Mouse (Mus musculus): ENCODE measurements around the gene Stk19. TPM values are rescaled to one million over a fixed set of nuclear protein-coding genes. Genes with fewer than 3 reads are reported as not detected.

The Stk19 gene
- polyA plus RNA-seq, 1 experiment from 2014 or later: 40.0 TPM

DNA sequence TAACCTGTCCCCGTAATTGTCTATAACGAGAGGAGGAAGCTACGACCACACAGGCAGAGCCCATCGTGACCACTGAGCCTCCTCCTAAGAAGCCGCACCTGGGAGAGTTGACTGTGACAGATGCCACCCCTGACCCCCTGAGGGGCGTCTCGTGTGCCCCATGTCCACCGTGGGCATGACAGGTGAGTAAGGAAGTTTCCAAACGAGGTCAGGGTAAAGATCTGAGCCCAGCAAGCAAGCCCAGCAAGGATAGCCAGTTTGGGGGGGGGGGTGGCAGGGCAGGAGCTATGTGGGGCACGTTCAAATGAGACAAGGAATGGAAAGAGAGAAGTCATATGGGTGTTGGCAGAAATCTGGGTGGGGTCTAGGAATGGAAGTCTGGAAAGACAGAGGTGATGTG, 41.7 kb downstream of the Stk19 start:
- H3K4me3 ChIP-seq (replicated peaks): no peak overlapping the region
- no peak overlapping the region for H3K4me2 ChIP-seq
- H3K27ac ChIP-seq (replicated peaks): no peak overlapping the region
- no peaks in the 10 kb centered on the region for H3K27me3 ChIP-seq (replicated peaks)
- H3K9me3 ChIP-seq (replicated peaks): no peaks in the 10 kb centered on the region
- WGBS: 85% methylated on average over 10 of the region's 10 CpGs
- no peaks in the 10 kb centered on the region for H3K36me3 ChIP-seq
- no peak for ATAC-seq (ENCODE audit: low FRiP score)
- no peaks in the 10 kb centered on the region for H3K4me1 ChIP-seq
- no peak overlapping the region for H3K9ac ChIP-seq (replicated peaks)

DNA sequence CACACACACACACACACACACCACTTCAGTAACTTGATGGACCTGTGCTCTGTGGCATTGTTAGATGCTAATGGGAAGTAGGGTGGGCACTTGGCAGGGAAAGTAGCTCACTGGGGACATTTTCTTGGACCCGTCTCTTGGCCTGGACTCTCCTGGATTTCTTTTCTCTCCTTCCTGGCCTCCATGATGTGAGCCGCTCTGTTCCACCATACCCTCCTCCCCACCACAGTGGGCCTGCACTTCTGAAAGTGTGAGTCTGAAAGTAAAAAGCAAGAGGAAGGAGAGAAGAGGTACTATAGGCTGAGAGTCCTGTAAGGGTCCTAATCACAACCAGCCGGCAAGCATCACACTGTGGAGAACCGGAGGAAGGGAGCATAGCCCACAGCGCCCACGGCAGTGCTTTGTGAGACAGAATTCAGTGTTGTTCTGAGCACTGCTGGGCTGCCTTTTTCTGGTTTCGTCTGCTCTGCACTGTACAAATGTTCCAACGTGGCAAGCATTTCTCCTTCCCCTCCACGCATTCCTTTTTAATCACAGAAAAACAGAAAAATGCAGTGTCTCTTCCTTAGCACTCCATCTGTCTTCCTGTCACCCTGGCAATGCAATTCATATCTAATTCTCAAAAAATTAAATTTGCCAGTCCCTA, 58.9 kb downstream of the Stk19 start:
- Histone ChIP-seq H3K4me1 (no peaks in the 10 kb centered on the region), H3K9me3 (replicated peaks) (0 out of 2 replicates have a peak, but pooled peaks cover 12% of the 10 kb centered on the region), H3K4me3 (replicated peaks) (no peak overlapping the region), H3K4me2 (no peak overlapping the region), H3K27ac (replicated peaks) (no peak overlapping the region), H3K36me3 (no peaks in the 10 kb centered on the region), H3K9ac (replicated peaks) (no peak overlapping the region), H3K27me3 (replicated peaks) (no peaks in the 10 kb centered on the region)
- 81% methylated on average over 9 of the region's 9 CpGs for WGBS
- ATAC-seq (ENCODE audit: low FRiP score): no peak

Small RNAs within 50 kb of the gene (microRNA-seq; reads per million reads assigned to microRNA genes)
- gene Mir6970: 0.52 reads per million
- 1.9 reads per million, percentile 3 among the genes with 10 or more reads in this experiment for gene Mir6971
- not detected for gene Mir6972

Other genes starting within 250 kb of the Stk19 start
- 3.8 and 14.5 TPM in 2 replicates for gene Gpsm3, start 247.1 kb downstream of the Stk19 start, polyA plus RNA-seq (2015; fragmentation: Nextera tagmentation; extraction: Ambion mirVana)
- 8.2 and 10.3 TPM in 2 replicates for gene Pbx2, start 245.7 kb downstream of the Stk19 start, polyA plus RNA-seq (2015; fragmentation: Nextera tagmentation; extraction: Ambion mirVana)
- gene Ager, start 239.1 kb downstream of the Stk19 start, polyA plus RNA-seq (2015; fragmentation: Nextera tagmentation; extraction: Ambion mirVana): 1.0 and 1.4 TPM in 2 replicates
- 256 and 280 TPM in 2 replicates for gene Rnf5, start 233.3 kb downstream of the Stk19 start, polyA plus RNA-seq (2015; fragmentation: Nextera tagmentation; extraction: Ambion mirVana)
- gene Agpat1, start 232.7 kb downstream of the Stk19 start, polyA plus RNA-seq (2015; fragmentation: Nextera tagmentation; extraction: Ambion mirVana): 109 and 133 TPM in 2 replicates
- 12.3 and 14.9 TPM in 2 replicates for gene Egfl8, start 221.0 kb downstream of the Stk19 start, polyA plus RNA-seq (2015; fragmentation: Nextera tagmentation; extraction: Ambion mirVana)
- gene Ppt2, start 208.4 kb downstream of the Stk19 start, polyA plus RNA-seq (2015; fragmentation: Nextera tagmentation; extraction: Ambion mirVana): 20.1 and 21.3 TPM in 2 replicates
- 6.3 and 7.3 TPM in 2 replicates for gene Prrt1, start 207.4 kb downstream of the Stk19 start, polyA plus RNA-seq (2015; fragmentation: Nextera tagmentation; extraction: Ambion mirVana)
- 14.9 and 15.8 TPM in 2 replicates for gene Fkbpl, start 192.2 kb downstream of the Stk19 start, polyA plus RNA-seq (2015; fragmentation: Nextera tagmentation; extraction: Ambion mirVana)
- 109 and 112 TPM in 2 replicates for gene Atf6b, start 189.8 kb downstream of the Stk19 start, polyA plus RNA-seq (2015; fragmentation: Nextera tagmentation; extraction: Ambion mirVana)
- 0.50 and 0.64 TPM in 2 replicates for gene Tnxb, start 166.4 kb downstream of the Stk19 start, polyA plus RNA-seq (2015; fragmentation: Nextera tagmentation; extraction: Ambion mirVana)
- gene C4b, start 93.1 kb downstream of the Stk19 start, polyA plus RNA-seq (2015; fragmentation: Nextera tagmentation; extraction: Ambion mirVana): 0.14 and 0.27 TPM in 2 replicates
- not detected in 2 replicates for gene Cyp21a1, start 32.4 kb downstream of the Stk19 start, polyA plus RNA-seq (2015; fragmentation: Nextera tagmentation; extraction: Ambion mirVana)
- gene Dxo, start 74 bp upstream of the Stk19 start, polyA plus RNA-seq (2015; fragmentation: Nextera tagmentation; extraction: Ambion mirVana): 58.9 and 64.8 TPM in 2 replicates
- 56.6 and 57.4 TPM in 2 replicates for gene Skiv2l, start 13.3 kb upstream of the Stk19 start, polyA plus RNA-seq (2015; fragmentation: Nextera tagmentation; extraction: Ambion mirVana)
- gene Nelfe, start 13.4 kb upstream of the Stk19 start, polyA plus RNA-seq (2015; fragmentation: Nextera tagmentation; extraction: Ambion mirVana): 77.4 and 77.8 TPM in 2 replicates
- 2.4 and 5.9 TPM in 2 replicates for gene Cfb, start 25.6 kb upstream of the Stk19 start, polyA plus RNA-seq (2015; fragmentation: Nextera tagmentation; extraction: Ambion mirVana)
- gene Zbtb12, start 42.5 kb upstream of the Stk19 start, polyA plus RNA-seq (2015; fragmentation: Nextera tagmentation; extraction: Ambion mirVana): 9.6 and 10.6 TPM in 2 replicates
- gene Gm20547, start 45.1 kb upstream of the Stk19 start, polyA plus RNA-seq (2015; fragmentation: Nextera tagmentation; extraction: Ambion mirVana): not detected in 2 replicates
- gene C2, start 61.3 kb upstream of the Stk19 start, polyA plus RNA-seq (2015; fragmentation: Nextera tagmentation; extraction: Ambion mirVana): 1.7 and 4.0 TPM in 2 replicates
- 80.4 and 81.2 TPM in 2 replicates for gene Ehmt2, start 61.5 kb upstream of the Stk19 start, polyA plus RNA-seq (2015; fragmentation: Nextera tagmentation; extraction: Ambion mirVana)
- gene Slc44a4, start 77.5 kb upstream of the Stk19 start, polyA plus RNA-seq (2015; fragmentation: Nextera tagmentation; extraction: Ambion mirVana): 4.1 TPM in 1 of 2 replicates, not detected in the other
- gene Neu1, start 94.3 kb upstream of the Stk19 start, polyA plus RNA-seq (2015; fragmentation: Nextera tagmentation; extraction: Ambion mirVana): 39.1 and 43.5 TPM in 2 replicates
- gene Hspa1b, start 122.3 kb upstream of the Stk19 start, polyA plus RNA-seq (2015; fragmentation: Nextera tagmentation; extraction: Ambion mirVana): 0.54 and 0.84 TPM in 2 replicates
- gene Gm20481, start 133.0 kb upstream of the Stk19 start, polyA plus RNA-seq (2015; fragmentation: Nextera tagmentation; extraction: Ambion mirVana): not detected in 2 replicates
- 12.8 and 13.2 TPM in 2 replicates for gene Hspa1a, start 135.2 kb upstream of the Stk19 start, polyA plus RNA-seq (2015; fragmentation: Nextera tagmentation; extraction: Ambion mirVana)
- 1.4 and 1.5 TPM in 2 replicates for gene Hspa1l, start 135.8 kb upstream of the Stk19 start, polyA plus RNA-seq (2015; fragmentation: Nextera tagmentation; extraction: Ambion mirVana)
- 97.9 and 120 TPM in 2 replicates for gene Lsm2, start 144.9 kb upstream of the Stk19 start, polyA plus RNA-seq (2015; fragmentation: Nextera tagmentation; extraction: Ambion mirVana)
- gene Vars, start 164.0 kb upstream of the Stk19 start, polyA plus RNA-seq (2015; fragmentation: Nextera tagmentation; extraction: Ambion mirVana): 57.8 and 83.6 TPM in 2 replicates
- 0.19 and 0.34 TPM in 2 replicates for gene Vwa7, start 179.6 kb upstream of the Stk19 start, polyA plus RNA-seq (2015; fragmentation: Nextera tagmentation; extraction: Ambion mirVana)
- gene Sapcd1, start 191.1 kb upstream of the Stk19 start, polyA plus RNA-seq (2015; fragmentation: Nextera tagmentation; extraction: Ambion mirVana): 1.8 and 6.2 TPM in 2 replicates
- gene Msh5, start 209.8 kb upstream of the Stk19 start, polyA plus RNA-seq (2015; fragmentation: Nextera tagmentation; extraction: Ambion mirVana): 2.0 and 3.3 TPM in 2 replicates
- 76.6 and 156 TPM in 2 replicates for gene Clic1, start 213.0 kb upstream of the Stk19 start, polyA plus RNA-seq (2015; fragmentation: Nextera tagmentation; extraction: Ambion mirVana)
- 244 and 261 TPM in 2 replicates for gene Ddah2, start 222.1 kb upstream of the Stk19 start, polyA plus RNA-seq (2015; fragmentation: Nextera tagmentation; extraction: Ambion mirVana)
- gene Ly6g6c, start 228.4 kb upstream of the Stk19 start, polyA plus RNA-seq (2015; fragmentation: Nextera tagmentation; extraction: Ambion mirVana): 0.19 TPM in 1 of 2 replicates, not detected in the other
- 0.17 and 0.24 TPM in 2 replicates for gene Mpig6b, start 229.2 kb upstream of the Stk19 start, polyA plus RNA-seq (2015; fragmentation: Nextera tagmentation; extraction: Ambion mirVana)
- gene Ly6g6e, start 240.0 kb upstream of the Stk19 start, polyA plus RNA-seq (2015; fragmentation: Nextera tagmentation; extraction: Ambion mirVana): 0.65 and 1.3 TPM in 2 replicates
- gene Ly6g6d, start 241.1 kb upstream of the Stk19 start, polyA plus RNA-seq (2015; fragmentation: Nextera tagmentation; extraction: Ambion mirVana): 0.74 and 2.8 TPM in 2 replicates
- gene Ly6g6f, start 248.7 kb upstream of the Stk19 start, polyA plus RNA-seq (2015; fragmentation: Nextera tagmentation; extraction: Ambion mirVana): 0.32 TPM in 1 of 2 replicates, not detected in the other